Mouse (Mus musculus): ENCODE results near the gene Rbm20.

Rbm20 gene

GRCm38 (mm10) chr19:53886576-53887370 lies 209.7 kb downstream of the Rbm20 start:
- no peaks in the 10 kb centered on the region for H3K9me3 ChIP-seq (ENCODE audit: low read length)
- H3K36me3 ChIP-seq (ENCODE audit: insufficient read depth, low read length), result no peaks in the 10 kb centered on the region
- no peak overlapping the region for H3K4me3 ChIP-seq (replicated peaks; ENCODE audit: low read length)
- no peaks in the 10 kb centered on the region for H3K27me3 ChIP-seq (ENCODE audit: insufficient read depth, low read length)
- TF ChIP-seq POU5F1 (IDR thresholded peaks at IDR 0.05; ENCODE audit: borderline replicate concordance, low read length), result no peak
- TF ChIP-seq NANOG (IDR thresholded peaks at IDR 0.05; ENCODE audit: borderline replicate concordance, low read length), result no peak
- no peak for TF ChIP-seq CTCF (conservative IDR thresholded peaks at IDR 0.05; ENCODE audit: low read length)
- peaks cover 6% of the 10 kb centered on the region; the same call in 1 of the 2 replicates for H3K4me1 ChIP-seq (replicated peaks; ENCODE audit: low read depth, low read length)

- Histone ChIP-seq H3K9me3 (ENCODE audit: low read length) (no peaks in the 10 kb centered on the region), H3K4me1 (replicated peaks; ENCODE audit: low read depth, low read length) (peaks cover 6% of the 10 kb centered on the region; the same call in 1 of the 2 replicates), H3K4me3 (replicated peaks; ENCODE audit: low read length) (no peak overlapping the region), H3K36me3 (ENCODE audit: insufficient read depth, low read length) (no peaks in the 10 kb centered on the region), H3K27me3 (ENCODE audit: insufficient read depth, low read length) (no peaks in the 10 kb centered on the region)
- TF ChIP-seq CTCF (conservative IDR thresholded peaks at IDR 0.05; ENCODE audit: low read length) (no peak), POU5F1 (IDR thresholded peaks at IDR 0.05; ENCODE audit: borderline replicate concordance, low read length) (no peak), NANOG (IDR thresholded peaks at IDR 0.05; ENCODE audit: borderline replicate concordance, low read length) (no peak)
Measured at GRCm38 (mm10) chr19:53887822-53888221, 210.7 kb downstream of the Rbm20 start.

DNA sequence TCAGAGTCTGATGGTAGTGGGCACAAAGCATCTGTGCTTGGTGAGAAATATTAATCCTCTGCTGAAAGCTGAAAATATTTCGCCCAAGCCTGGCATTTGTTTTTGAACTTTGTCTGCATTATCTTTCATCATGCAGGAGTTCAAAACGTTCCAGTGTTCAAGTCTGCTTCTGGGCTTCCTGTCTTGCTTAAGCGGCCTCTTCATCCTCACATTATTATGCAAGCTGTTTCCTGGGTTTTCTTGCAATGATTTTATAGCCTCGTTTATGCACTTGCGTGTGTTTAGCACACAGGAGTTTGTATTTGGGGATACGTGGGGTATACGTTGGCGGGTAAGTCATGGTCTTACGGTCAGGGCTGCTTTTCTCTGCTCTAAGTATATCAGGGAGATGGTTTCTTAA lies 211.2 kb downstream of the Rbm20 start:
- Histone ChIP-seq H3K4me3 (replicated peaks; ENCODE audit: low read length) (no peak overlapping the region), H3K9me3 (ENCODE audit: low read length) (no peaks in the 10 kb centered on the region), H3K36me3 (ENCODE audit: insufficient read depth, low read length) (no peaks in the 10 kb centered on the region), H3K4me1 (replicated peaks; ENCODE audit: low read depth, low read length) (peaks cover 5% of the 10 kb centered on the region; the same call in 1 of the 2 replicates), H3K27me3 (ENCODE audit: insufficient read depth, low read length) (no peaks in the 10 kb centered on the region)
- TF ChIP-seq POU5F1 (IDR thresholded peaks at IDR 0.05; ENCODE audit: borderline replicate concordance, low read length) (no peak), NANOG (IDR thresholded peaks at IDR 0.05; ENCODE audit: borderline replicate concordance, low read length) (no peak), CTCF (conservative IDR thresholded peaks at IDR 0.05; ENCODE audit: low read length) (no peak)

- TF ChIP-seq NANOG (IDR thresholded peaks at IDR 0.05; ENCODE audit: borderline replicate concordance, low read length) (no peak), CTCF (conservative IDR thresholded peaks at IDR 0.05; ENCODE audit: low read length) (no peak), POU5F1 (IDR thresholded peaks at IDR 0.05; ENCODE audit: borderline replicate concordance, low read length) (no peak)
- H3K27me3 ChIP-seq (ENCODE audit: insufficient read depth, low read length), result no peaks in the 10 kb centered on the region
- H3K4me3 ChIP-seq (replicated peaks; ENCODE audit: low read length), result no peak overlapping the region
- H3K4me1 ChIP-seq (replicated peaks; ENCODE audit: low read depth, low read length), result peaks cover 3% of the 10 kb centered on the region; the same call in 1 of the 2 replicates
- no peaks in the 10 kb centered on the region for H3K9me3 ChIP-seq (ENCODE audit: low read length)
- H3K36me3 ChIP-seq (ENCODE audit: insufficient read depth, low read length), result no peaks in the 10 kb centered on the region
Measured at GRCm38 (mm10) chr19:53889555-53889954, 212.4 kb downstream of the Rbm20 start.

DNA sequence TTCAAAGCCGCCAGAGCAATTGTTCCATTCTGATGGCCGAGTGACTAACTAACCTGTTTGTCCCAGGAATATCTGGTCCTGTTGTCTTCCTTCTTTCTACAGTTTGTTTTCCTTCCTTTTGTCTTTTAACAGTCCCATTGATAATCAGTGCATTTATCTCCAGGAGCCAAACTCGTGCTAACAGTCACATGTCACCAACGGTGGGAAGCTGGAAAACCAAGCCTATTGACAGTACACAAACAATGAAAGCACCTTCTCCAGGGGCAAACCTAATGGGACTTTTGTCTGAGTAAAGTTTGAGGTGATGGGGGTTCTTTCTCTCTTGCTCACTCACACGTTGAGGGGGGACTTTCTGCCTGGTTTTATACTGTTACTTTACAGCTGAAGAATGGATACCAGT lies 213.2 kb downstream of the Rbm20 start:
- Histone ChIP-seq H3K9me3 (ENCODE audit: low read length) (no peaks in the 10 kb centered on the region), H3K27me3 (ENCODE audit: insufficient read depth, low read length) (no peaks in the 10 kb centered on the region), H3K4me3 (replicated peaks; ENCODE audit: low read length) (no peak overlapping the region), H3K36me3 (ENCODE audit: insufficient read depth, low read length) (no peaks in the 10 kb centered on the region), H3K4me1 (replicated peaks; ENCODE audit: low read depth, low read length) (peaks cover 3% of the 10 kb centered on the region; the same call in 1 of the 2 replicates)
- TF ChIP-seq CTCF (conservative IDR thresholded peaks at IDR 0.05; ENCODE audit: low read length) (no peak), NANOG (IDR thresholded peaks at IDR 0.05; ENCODE audit: borderline replicate concordance, low read length) (no peak), POU5F1 (IDR thresholded peaks at IDR 0.05; ENCODE audit: borderline replicate concordance, low read length) (no peak)

- TF ChIP-seq CTCF (conservative IDR thresholded peaks at IDR 0.05; ENCODE audit: low read length) (no peak), NANOG (IDR thresholded peaks at IDR 0.05; ENCODE audit: borderline replicate concordance, low read length) (no peak), POU5F1 (IDR thresholded peaks at IDR 0.05; ENCODE audit: borderline replicate concordance, low read length) (no peak)
- Histone ChIP-seq H3K9me3 (ENCODE audit: low read length) (no peaks in the 10 kb centered on the region), H3K36me3 (ENCODE audit: insufficient read depth, low read length) (no peaks in the 10 kb centered on the region), H3K4me3 (replicated peaks; ENCODE audit: low read length) (no peak overlapping the region), H3K4me1 (replicated peaks; ENCODE audit: low read depth, low read length) (peaks cover 3% of the 10 kb centered on the region; the same call in 1 of the 2 replicates), H3K27me3 (ENCODE audit: insufficient read depth, low read length) (no peaks in the 10 kb centered on the region)
Measured at GRCm38 (mm10) chr19:53890781-53891251, 213.7 kb downstream of the Rbm20 start.

DNA sequence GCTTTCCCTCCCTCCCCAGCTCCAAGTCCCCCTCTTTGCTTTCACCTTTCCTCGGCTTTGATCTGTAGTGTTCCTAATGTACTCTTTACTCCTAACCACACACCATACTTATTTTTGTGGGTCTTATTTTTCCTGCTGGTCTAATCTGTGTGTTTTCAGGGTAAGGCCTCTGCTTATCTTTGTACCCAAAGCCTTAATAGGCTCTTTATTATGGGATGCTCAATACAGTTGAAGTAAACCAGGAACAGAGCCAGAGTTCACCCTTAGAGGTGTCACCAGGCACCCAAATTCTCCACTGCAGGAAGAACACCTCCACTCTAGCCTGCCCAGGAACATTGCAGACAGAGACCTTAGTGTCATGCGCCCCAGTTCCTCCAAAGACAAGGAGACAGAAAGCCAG lies 214.5 kb downstream of the Rbm20 start:
- Histone ChIP-seq H3K4me1 (replicated peaks; ENCODE audit: low read depth, low read length) (peaks cover 3% of the 10 kb centered on the region; the same call in 1 of the 2 replicates), H3K36me3 (ENCODE audit: insufficient read depth, low read length) (no peaks in the 10 kb centered on the region), H3K27me3 (ENCODE audit: insufficient read depth, low read length) (no peaks in the 10 kb centered on the region), H3K9me3 (ENCODE audit: low read length) (no peaks in the 10 kb centered on the region), H3K4me3 (replicated peaks; ENCODE audit: low read length) (no peak overlapping the region)
- no peak for TF ChIP-seq POU5F1 (IDR thresholded peaks at IDR 0.05; ENCODE audit: borderline replicate concordance, low read length)

GRCm38 (mm10) chr19:53892061-53892460 lies 215.0 kb downstream of the Rbm20 start, which contains the start of gene Pdcd4:
TSS of gene Pdcd4 (plus strand) at chr19:53892231.
- Histone ChIP-seq H3K36me3 (ENCODE audit: insufficient read depth, low read length) (no peaks in the 10 kb centered on the region), H3K4me1 (replicated peaks; ENCODE audit: low read depth, low read length) (peaks cover 3% of the 10 kb centered on the region; the same call in 1 of the 2 replicates), H3K4me3 (replicated peaks; ENCODE audit: low read length) (no peak within 1 kb of the TSS), H3K9me3 (ENCODE audit: low read length) (no peaks in the 10 kb centered on the region), H3K27me3 (ENCODE audit: insufficient read depth, low read length) (no peaks in the 10 kb centered on the region)
- TF ChIP-seq CTCF (conservative IDR thresholded peaks at IDR 0.05; ENCODE audit: low read length) (no peak), POU5F1 (IDR thresholded peaks at IDR 0.05; ENCODE audit: borderline replicate concordance, low read length) (no peak), NANOG (IDR thresholded peaks at IDR 0.05; ENCODE audit: borderline replicate concordance, low read length) (no peak)
